Mouse (Mus musculus): ENCODE measurements around the gene Arf5.
A peak's percentile ranks its signal among the peaks of the same experiment; 100 is the strongest.

Arf5 gene

DNA sequence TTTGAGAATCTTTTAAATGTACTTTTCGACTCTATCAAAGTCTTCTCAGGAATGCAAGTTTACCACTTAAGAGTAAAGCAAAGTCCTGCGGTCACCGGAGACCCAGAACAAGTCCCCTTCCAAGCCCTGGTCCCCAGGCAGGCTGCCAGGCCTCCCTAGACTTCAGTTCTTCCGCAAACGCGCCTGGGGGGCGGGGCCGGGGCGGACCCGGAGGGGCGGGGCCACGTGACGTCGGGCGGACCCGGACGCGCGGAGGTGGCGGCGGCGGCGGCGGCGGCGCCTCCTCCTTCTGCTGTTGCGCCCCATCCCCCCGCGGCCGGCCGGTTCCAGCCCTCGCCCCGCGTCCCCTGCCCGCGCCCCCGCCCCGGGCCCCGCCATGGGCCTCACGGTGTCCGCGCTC is at the start of gene Arf5:
TSS of gene Arf5 (plus strand) at position 248 of the 400 bp plus-strand sequence.
- peak; percentile 92 to 97 for DNase-seq

DNA sequence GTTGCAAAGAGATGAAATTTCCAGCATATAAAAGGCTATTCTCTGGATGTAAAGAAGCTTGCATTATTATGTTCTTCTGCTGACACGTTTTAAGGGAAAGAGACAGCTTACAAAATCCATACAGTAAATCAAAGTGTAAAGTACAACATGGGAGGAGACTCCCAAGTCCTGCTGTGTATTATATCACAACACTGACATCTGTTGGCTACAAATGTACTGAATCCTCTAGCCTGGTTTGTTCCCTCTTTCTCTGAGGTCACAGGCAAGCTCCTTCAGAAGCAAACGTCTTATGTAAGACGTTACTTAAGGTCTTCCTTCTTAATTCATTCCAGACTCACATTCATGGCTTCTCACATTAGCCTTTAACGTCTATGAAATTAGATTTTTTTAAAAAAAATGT is 41.4 kb upstream of the Arf5 start:
- DNase-seq = no peak

DNA sequence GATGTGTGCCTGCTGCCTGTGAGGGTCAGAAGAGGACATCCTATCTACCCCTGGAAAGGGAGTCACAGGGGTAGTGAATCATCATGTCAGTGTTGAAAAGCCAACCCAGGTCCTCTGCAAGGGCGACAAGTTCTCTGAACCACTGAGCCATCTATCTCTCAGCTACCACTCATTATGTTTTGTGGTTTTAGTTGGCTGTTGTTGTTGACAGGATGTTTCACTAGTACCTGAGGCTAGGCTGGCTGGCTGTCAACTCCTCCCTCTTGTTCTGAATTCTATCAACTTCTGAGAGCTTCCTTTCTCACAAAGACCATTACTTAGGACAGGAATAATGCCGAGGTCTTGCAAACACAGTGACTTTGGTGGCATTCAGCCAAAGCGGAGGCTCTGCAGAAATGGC is 38.2 kb upstream of the Arf5 start:
- DNase-seq = no peak

DNA sequence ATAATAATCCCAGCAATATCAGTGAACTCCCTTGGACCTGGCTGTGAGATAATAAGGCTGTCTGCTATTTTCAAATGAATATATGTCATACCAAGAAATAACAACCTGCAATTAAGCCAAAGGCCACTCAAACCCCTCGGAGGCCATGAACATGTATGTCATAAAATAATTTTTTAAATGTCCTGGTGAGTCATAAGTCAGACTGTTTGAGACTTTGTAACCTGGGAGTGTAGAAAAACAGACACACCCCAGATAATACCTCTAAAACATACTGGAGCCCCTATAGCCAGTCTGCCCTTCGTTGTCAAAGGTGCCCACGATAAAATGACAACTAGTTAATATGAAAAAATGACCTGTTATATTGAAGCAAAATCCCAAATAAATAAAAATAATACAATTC is 34.3 kb upstream of the Arf5 start:
- no peak for DNase-seq

DNA sequence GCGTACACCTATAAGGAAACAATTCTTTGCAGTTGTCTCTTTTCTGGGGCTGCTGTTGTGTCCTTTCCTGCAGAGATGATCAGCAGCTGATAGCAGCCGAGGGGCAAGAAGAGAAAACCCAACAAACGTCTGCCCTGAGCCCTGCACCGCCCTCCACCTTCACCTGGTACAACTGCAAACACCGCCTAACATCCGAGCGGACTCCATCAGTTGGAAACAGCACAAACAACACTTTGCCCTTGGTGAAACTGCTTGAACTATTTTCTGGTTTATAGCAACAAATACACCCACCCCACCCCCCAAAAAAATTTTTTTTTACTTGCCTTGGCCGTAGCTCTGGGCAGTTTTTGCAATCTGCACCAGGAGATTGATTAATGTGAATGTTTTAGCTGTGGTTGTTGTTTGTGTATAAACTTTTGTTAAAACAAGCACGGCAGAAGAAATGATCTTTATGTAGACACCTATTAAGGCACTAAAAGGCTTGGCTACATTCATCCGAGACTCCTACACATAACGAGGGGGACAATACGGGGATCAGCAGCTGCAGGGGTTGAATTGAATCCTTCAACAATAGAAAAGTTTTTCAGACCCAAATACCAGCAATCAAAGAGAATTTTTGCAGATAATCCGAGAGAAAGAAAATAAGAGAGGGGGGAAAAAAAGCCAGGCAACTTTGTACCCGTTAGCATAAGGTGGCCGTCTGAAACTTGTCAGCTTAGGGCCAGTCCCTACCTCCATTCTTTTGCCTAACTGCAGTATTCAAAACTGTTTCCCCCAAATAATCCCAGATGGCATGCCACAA is 27.1 kb upstream of the Arf5 start:
- no peak for DNase-seq

DNA sequence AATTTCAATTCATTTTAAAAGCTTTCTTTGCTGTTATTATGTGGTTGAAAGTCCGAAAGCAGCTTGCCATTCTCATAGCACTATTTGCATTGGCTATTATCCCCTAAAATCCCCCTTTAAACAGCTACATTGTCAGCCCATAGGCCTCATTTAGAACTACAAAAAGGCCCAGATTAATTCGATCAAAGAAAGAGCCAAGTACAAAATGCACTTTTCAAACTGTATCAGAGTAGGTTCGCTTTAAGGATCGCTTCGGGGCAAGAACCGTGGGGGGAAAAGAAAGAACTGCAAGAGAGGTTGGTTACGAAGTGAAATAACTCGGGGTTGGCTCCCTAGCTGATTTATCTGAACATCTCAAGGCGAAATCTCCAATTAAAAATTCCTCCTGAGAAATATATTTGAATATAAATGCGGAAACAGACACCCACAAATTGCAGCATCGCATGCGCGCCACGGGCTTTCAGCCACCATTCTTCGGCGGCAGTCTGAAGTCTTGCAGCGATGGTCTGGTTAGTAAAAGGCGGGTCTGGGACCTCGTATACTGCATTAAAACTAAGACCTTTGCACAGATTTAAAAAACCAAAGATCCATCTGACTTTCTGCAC is 26.4 kb upstream of the Arf5 start:
- peak in 1 of 2 experiments; percentile 28 for DNase-seq

DNA sequence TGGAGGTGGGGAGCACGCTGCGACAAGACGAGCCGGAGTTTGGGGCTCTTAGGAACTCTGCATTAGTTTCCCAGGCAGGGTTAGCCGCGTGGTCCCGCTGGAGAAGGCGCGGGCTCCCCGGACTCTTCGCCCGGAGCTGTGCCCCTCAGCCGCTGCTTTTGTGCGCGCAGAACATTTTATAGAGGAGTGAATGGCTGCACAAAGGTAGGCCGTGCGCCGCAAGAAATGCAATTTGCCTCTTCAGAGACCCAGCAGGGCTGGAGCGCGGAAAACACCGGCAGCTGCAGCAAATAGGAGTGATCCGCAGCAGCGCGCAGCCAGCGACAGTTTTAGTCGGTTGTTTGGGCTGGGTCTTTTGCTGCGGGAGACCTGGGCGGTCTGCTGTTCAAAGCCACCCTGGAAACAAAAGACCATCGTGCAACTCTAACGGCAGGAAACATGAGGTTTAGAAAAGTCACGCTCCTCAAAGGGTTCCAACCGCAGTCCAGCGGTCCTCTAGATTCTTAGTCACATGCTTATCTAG is 25.6 kb upstream of the Arf5 start, which contains the start of gene Zfp800:
TSS of gene Zfp800 (minus strand) at position 325 of the 523 bp plus-strand sequence.
- peak in 1 of 2 experiments; percentile 25 for DNase-seq

DNA sequence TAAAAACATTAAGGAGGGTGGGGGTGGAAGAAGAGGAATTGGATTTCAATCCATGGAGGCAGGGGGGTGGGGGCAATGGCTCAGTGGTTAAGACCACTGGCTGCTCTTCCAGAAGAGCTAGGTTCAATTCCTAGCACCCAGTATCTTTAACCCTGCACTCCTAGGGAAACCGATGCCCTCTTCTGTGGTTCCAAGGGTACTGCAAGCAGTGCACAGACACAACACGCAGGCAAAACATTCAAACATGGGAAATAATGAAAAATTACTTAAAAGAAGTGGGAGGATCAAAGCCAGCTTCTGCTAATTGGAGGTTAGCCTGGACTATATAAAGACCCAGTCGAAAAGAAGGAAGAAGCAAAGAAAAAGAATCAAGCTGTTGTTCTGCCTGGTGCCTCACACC is 24.6 kb upstream of the Arf5 start:
- no peak for DNase-seq

DNA sequence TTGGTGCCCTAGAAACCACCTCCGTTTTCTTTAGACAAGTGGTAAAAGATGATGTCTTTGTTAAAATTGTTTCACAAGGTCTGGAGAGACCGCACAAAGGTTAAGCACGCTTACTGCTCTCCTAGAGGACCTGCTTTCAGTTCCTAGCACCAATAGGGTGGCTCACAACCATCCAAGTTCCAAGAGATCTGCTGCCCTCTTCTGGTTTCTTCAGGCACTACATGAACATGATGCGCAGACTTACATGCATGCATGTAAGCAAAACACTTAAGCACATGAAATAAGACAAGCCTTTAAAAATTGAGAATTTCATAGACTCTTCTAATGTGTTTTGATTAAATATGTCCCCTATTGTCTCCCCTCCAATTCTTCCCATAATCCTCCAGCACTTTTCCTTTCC is 23.6 kb upstream of the Arf5 start:
- DNase-seq = no peak

DNA sequence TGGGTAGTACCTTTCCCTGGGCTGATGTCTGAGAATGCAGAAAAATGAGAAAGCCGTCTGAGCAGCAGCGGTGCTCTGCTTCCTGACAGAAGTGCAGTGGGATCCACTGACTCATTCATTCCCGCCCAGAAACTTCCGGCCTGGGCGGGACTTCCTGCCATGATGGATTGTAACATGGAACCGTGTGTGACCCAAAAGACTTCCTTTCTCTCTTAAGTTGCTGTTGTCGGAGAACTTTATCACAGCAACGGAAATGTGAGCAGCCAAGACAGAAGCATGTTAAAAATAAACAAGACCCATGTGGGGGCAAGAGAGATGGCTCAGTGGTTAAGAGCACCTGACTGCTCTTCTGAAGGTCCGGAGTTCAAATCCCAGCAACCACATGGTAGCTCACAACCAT is 13.3 kb upstream of the Arf5 start:
- no peak for DNase-seq

DNA sequence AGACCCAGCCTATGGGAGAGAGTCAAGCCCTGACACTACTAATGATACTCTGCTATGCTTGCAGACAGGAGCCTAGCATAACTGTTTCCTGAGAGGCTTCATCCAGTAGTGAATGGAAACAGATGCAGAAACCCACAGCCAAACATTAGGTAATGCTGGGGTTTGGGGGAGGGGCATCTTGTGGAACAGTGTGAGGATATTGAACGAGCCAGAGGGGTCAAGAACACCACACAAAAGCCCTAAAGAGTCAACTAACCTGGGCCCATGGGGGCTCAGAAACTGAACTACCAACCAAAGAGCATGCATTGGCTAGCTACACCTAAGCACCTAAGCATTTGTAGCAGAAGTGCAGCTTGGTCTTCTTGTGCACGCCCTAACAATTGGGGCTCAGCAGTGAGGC is 12.1 kb upstream of the Arf5 start:
- DNase-seq = no peak

DNA sequence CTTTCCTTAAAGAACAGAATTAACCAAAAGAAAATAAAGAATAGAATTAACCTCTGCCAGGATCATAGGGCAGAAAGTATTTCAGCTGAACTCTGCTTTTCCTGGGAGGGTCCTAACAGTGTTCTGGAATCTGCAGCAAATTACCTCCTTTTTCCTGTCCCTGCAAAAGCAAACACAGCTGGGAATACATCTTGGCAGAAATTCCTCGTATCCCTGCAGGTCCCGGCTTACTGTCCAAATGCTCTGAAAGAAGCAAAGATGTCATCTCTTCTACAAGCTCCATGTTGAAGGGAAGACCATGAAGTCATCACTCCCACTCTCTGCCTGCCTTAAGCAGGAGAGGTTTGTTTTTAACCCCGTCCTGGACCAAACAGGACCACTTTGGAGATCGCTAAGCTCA is 6.4 kb upstream of the Arf5 start:
- DNase-seq = no peak

DNA sequence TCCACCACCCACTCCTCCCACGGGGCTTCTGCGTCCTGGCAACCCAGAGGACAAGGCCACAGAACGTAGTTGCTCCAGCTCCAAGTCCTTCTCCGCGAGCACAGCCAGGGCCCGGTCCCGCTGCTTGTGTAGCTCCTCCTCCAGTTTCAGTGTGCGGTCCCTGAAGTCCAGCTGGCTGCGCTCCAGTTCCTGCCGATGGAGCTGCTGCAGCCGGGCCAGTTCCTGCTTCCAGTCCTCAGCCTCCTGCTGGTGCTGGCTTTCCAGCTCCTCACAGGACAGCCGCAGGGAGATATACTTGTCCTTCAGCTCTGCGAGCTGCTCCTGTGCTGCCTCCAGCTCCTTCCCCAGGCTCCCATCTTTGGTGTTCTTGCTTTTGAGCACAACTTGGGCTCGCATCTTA is 4.9 kb upstream of the Arf5 start:
- DNase-seq = peak; percentile 89

DNA sequence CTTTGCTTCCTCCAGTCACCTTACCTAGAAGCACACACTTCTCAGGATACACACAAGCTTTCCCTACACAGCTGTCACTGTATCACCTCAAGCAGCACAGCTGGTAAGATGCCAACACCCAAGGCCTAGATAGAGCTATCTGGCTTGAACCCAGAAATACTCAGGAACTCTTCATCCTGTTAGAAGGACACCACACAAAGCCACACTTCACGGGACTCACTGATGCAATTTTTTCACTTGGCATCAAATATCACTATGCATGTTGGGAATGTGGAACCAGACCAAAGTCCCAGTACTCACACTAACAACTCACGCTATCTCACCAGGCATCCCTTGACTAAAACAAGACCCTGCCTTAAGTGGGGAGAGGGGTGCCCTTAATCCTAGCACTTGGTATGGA is 3.7 kb upstream of the Arf5 start:
- DNase-seq = no peak

DNA sequence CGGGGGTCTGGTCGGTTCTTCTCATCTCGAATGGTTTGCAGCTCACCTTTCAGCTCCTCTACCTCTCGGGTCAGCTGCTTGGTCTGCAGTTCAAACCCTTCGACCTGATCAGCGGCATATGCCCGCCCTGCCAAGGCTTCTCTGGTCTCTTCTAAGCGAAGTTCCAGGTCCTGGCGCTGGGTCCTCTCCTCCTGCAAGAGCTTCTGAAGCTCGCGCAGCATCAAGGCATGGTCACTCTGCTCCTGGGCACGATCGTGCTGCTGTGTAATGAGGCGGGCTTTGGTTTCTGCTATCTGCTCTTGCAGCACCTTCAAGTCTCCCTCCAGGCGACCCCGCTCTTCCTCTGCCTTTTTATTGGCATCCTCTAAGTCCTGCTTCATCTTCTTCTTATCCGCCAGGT is 3.0 kb upstream of the Arf5 start:
- no peak for DNase-seq

DNA sequence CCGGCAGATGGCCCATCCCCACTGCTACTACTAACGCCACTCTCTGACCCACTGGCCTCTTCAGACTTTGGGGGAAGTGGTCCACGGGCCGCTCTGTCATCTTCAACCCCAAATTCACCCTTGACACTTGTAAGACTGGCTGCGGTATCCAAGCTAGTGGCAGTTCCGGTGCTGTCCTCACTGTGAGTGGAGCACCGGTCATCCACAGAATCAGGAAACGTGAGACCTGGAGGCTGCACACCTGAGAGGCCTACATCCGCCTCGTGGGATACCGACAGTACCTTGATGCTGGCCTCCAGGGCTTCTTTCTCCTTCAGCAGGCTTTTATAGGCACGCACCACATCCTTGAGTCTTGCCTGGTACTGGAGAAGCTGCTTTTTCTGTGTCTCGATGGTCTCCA is 2.5 kb upstream of the Arf5 start:
- no peak for DNase-seq

DNA sequence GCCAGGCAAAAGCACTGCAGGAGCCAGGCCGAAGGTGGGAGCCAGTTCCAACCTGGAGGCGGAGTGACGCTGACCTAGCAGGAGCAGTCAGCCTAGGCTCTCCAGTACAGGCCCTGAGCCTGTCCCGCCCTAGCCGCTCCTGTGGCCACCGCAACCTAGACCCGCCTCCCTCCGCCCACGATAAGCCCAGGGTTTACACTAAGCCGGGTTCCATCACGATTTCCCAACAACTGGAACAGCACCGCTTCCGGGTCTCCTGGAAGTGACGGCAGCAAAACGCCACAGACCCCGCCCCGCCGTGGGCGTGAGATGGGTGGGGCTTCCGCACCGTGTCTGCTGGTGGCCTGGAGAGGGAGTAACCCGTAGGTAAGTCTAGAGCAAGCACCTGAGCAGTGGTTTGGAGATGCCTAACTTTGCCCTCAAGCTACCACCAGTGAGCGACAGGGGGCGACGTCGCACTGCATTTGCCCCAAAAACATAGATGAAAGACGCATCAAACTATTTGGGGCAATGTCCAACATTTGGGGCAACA is 1.8 kb upstream of the Arf5 start:
- DNase-seq = peak; percentile 93 to 94

DNA sequence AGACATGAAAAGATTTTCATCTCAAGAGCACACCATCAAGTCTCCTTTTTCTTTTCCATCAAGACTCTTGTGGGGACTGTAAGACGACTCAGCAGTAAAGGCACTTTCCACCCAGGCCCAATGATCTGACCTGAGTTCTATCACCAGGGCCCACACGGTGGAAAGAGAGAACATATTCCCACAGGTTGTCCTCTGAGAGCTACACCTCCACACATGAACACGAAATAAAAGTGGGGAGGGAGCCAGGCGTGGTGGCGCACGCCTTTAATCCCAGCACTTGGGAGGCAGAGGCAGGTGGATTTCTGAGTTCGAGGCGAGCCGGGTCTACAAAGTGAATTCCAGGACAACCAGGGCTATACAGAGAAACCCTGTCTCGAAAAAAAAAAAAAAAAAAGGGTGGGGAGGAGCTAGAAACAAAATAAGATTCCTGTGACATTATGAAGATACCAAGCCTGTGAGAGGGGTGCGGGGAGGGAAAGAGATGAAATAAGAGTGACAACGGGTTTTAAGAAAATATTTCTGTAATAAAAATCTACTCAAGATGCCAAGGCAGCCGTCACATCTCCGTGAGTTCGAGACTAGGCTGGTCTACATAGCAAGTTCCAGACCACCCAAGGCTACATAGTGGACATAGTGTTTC is 589 bp upstream of the Arf5 start:
- no peak for DNase-seq

DNA sequence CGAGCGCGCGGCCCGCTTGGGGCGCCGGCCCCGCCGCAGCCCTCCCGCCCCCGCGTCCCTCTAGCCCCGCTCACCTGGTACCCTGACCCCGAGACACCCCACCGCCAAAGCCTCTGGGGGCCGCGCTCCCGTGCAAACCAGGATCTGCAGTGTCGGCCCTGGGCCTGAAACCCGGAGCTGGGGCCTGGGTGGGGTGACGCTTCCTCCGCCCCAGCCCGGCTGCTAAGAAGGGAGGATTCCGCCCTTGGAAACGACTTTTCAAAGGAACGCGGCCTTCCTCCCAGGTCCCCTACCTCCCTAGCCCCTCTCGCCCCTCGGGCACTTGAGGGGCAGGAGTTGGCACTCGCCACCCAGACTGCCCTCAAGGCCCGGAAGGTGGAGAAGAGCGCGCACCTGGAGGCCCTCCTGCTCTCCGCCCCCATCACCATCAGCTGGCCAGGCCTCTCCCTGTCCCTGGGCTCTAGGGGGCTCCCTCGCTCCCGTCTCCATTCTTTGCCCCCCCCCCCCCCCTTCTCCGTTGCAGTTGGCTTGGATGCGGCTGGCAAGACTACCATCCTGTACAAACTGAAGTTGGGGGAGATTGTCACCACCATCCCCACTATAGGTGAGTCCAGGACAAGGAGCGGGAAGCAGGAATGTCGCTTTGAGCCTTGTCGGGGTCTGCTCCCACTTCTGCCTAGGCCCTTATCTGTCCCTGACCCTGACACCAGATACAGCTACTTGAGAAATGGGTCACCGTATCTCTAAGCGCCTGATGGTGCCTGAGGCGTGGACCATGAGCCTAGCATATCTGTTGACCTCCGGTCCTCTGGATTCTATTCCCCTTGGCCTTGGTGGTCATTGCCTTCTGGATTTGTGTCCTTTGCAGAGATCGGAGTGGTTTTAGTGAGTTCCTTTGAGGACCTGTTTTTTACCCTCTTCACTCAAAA is 671 bp downstream of the Arf5 start:
- peak; percentile 74 to 76 for DNase-seq

DNA sequence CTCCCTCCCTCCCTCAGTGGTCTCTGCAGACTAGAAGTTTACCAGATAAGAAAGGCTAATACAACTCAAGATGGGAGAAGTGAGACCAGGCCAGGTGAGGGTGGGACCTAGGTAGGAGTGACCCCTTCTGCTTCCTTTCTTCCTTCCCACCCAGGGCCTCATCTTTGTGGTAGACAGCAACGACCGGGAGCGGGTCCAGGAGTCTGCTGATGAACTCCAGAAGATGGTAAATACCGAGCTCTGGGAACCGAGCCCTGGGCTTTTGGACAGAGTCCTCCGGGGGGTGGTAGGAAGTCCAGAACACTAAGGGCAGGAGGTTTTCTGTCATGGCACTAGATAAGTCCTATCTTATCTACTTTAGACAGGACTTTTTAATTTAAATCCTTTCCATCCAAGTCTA is 1.7 kb downstream of the Arf5 start:
- DNase-seq = peak; percentile 47 to 51

DNA sequence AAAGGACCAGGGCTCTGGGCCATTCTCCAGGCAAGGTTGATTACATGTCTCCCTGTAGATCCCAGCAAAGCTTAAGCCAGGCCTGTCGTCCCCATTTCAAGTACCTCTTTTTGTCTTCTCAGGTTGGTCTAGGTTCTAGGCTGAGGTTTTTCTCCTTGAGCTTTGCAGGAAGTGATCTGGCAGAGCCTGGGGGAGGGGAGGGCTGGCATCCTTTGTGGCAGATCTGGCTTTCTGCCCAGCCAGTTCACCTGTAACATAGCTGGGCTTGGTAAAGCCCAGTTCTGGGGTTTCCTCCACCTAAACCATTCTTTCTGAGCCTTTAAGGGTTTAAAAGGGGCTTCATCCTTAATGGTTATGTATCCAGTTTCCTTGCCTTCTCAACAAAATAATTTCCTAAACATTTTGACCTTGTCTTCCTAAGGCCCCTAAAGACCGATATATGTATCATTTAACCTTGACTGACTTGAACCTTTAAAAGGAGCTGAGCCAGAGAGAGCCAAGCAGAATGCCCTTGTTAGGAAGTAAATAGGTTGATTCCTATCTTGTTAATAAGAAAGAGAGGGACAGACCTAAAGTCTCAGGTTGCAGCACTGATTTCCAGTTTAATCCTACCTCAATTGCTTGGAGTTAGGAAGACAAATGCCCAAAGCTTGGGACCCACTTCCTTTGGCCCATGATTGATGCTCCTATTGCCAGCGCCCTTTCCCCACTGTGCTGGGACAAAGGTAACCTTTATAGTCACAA is 3.9 kb downstream of the Arf5 start, which contains the start of gene Fscn3:
TSS of gene Fscn3 (plus strand) at position 694 of the 744 bp plus-strand sequence.
- DNase-seq = peak; percentile 38 to 48

DNA sequence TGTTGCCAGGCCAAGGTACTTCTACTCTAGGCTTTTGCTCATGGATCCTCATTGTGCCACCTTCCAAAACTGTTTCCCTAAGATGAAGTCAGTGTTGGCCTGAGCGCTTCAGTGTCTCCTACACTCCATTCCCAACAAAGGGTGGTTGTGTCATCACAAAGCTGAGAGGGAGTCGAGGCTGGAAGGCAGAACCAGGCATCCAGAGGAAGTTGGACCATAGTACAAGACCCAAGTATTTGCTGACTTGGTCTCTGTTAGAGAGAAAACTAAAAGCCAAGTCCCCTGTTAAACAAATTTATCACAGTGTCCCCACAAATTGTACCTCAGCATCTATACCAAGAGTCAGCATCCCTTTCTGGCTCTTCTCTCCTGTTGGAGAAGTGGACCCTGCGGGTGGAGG is 4.9 kb downstream of the Arf5 start, which contains the start of gene Gcc1:
TSS of gene Gcc1 (minus strand) at position 101 of the 400 bp plus-strand sequence.
- no peak for DNase-seq
